Mouse (Mus musculus): Measurements from ENCODE around the gene Lypd5.
A peak's percentile ranks its signal among the peaks of the same experiment; 100 is the strongest.
"Not testable (repeated sequence)": the region's sequence is repeated elsewhere in the genome, so short reads cannot be mapped to it uniquely, and the experiment has no call there.

Lypd5 gene

DNA sequence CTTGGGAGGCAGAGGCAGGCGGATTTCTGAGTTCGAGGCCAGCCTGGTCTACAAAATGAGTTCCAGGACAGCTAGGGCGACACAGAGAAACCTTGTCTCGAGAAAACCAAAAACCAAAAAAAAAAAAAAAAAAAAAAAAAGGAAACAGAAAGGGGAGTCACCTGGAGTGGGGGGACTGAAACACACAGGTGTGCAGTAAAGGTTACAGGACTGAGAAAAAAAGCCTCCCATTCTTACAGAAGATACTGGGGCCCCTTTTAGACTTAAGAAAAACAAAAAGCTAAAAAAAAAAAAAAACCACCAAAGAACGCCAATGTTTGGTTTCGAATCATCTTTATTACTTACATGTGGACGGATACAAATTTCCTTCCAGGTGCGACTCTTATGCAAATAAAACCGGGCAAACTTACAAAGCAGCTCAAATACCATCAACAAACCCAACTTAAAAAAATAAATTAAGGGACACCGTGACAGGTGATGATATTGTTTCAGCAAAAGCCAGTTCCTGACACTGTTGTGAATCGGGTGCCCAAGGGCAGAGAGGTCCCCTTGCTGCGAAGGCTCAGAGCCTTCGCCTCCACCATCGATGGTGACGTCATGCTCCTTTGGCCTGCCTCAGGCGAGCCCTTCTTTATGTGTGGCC is 33.9 kb downstream of the Lypd5 start:
- DNase-seq (ENCODE audit: low spot score in 2 of 2): no peak

DNA sequence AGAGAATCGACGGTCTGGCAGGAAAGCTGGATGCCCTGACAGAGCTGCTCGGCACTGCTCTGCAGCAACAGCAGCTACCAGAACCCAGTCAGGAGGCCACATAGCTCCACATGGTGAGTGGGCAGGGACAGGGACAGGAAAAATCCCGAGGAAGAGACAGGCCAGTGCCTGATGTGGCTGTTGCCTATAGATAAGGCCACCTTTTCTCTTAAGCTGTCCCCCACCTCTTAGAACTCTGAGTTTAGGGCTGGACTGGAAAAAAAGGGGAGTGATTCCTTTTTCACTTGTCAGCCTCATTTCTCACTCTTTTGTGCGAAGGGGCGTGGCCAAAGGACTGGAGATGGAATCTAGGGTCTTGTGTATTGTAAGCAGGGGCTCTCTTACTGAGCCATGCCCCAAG is 35.1 kb downstream of the Lypd5 start:
- DNase-seq (ENCODE audit: low spot score in 2 of 2): no peak

DNA sequence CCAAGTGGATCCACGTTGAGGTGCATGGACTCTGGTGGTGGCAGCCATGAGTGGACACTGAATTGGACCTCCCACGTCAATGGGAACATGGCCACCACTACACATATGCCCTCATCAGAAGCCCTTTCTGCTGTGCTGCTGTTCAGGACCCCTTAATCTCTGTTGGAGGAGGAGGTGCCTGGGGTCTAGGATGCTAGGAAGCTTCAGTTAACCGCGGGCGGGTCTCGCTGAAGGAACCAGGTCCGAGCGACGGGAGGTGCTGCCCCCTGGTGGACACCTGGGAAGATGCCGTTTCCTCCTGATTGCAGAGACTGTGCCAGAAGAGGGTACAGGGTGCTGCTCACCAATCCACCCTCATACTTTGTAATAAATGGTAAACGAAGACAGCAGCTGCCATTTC is 35.8 kb downstream of the Lypd5 start:
- peak in 1 of 2 experiments; percentile 68 for DNase-seq (ENCODE audit: low spot score in 2 of 2)

DNA sequence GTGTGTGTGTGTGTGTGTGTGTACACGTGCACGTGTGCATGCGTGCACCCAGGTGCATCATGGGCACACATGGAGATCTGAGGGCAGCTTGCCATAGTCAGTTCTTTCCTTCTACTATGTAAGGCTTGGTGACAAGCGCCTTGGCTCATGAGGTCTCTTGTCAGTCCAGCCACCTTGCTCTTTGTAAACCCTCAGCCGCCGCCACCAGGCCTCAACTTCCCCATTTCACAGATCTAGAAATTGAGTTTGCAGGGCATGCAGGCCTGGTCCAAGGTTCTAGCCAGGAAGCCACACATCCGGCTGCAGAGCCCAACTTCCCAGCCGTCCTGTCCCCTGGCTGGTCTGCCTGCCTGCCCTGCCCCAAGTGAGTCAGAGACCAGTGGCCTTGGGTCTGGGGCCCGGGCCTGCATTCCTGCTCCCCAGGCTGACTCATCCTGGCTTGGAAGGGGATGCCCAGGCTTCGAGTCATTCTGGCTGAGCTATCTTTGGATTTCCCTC is 38.1 kb downstream of the Lypd5 start:
- no peak for DNase-seq (ENCODE audit: low spot score in 2 of 2)

DNA sequence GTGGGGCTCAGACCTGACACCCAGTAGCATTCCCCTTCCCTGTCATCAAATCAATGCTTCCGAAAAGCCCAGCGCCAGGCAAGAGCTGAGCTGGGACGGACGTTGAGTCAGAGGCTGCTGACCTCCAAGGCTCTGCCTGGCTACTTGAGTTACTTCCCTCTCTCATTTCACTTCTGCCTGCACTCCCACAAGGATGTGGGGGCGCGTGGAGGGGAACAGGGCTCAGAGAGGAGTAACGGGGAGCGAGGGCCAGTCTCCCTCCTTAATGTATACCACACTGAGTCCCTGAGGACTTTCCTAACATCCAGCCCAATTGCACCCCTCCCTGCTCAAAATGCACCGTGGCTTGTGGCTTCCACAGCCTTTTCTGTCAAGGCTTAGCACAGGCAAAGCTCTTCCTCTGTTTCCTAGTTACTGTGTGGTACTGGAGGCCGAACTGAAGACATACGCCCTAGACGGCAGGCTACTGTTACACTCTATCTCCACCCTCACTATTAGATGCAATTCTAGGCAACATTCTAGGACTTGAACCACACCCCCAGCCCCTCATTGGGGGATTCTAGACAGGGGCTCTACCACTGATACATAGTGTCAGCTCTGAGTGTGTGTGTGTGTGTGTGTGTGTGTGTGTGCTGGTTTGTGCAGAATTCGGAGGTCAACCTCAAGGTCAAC is 40.7 kb downstream of the Lypd5 start:
- DNase-seq (ENCODE audit: low spot score in 2 of 2): no peak

DNA sequence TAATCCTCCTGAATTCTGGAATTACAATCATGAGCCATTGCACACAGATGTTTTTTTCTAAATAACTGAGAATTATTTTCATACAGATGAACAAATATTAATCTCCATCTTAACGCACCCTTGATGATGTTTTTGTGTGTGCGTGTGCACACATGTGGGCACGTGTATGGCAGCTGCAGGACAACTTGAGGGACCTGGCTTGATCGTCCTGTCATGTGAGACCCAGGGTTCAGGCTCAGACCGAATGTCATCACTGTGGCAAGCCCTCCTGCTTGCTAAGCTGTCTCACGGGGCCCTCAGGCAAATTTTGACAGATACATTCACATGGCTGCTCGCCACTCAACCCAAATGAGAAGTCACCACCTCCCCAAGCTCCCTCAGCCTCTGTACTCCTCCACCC is 41.5 kb downstream of the Lypd5 start:
- DNase-seq (ENCODE audit: low spot score in 2 of 2): no peak

DNA sequence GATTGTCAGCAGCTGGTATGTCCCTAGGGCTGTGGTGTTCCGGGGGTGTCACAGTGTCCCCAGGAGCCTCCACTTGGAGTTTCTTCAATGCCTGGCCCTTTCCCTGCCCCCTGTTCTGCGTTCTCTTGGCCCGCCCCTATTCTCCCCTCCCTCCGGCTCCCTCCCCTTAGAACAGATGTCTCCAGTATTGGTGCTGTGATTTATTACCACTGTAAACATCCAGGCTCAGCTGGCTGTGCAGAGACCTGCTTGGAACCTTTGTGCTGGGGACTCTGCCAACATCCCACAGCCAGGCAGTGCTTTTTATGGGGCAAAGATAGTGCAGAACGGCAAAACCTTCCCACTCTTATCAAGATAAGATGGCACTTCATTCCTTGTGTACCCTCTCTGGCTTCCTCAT is 42.1 kb downstream of the Lypd5 start:
- no peak for DNase-seq (ENCODE audit: low spot score in 2 of 2)

DNA sequence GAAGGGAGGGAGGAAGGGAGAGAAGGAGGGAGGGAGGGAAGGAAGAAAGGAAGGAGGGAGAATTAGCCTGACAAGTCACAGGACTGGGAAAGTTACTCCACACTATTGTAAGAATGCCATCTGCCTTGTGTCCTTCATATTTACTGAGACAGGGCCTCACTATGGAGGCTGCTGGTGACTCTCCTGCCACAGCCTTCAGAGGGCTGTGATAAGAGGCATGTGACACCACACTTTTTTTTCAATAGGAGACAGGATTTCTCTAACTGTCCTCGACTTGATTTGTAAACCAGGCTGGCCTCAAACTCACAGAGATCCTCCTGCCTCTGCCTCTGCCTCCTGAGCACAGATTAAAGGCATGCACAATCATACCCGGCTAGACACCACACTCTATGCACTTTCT is 42.7 kb downstream of the Lypd5 start:
- DNase-seq (ENCODE audit: low spot score in 2 of 2): no peak

DNA sequence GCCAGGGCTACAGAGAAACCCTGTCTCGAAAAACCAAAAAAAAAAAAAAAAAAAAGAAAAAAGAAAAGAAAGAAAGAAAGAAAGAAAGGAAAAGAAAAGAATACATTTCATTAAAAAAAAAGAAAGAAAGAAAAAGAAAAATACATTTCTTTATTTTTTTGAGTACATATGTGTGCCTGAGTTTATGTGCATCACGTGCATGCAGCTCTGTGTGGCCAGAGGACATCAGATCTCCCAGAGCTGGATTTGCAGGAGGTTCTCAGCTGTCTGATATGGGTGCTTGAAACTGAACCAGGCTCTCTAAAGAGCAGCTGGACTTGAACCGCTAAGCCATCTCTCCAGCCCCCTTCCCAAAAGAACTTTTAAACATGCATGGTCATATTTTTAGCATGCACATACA is 45.1 kb downstream of the Lypd5 start:
- no peak for DNase-seq (ENCODE audit: low spot score in 2 of 2)

DNA sequence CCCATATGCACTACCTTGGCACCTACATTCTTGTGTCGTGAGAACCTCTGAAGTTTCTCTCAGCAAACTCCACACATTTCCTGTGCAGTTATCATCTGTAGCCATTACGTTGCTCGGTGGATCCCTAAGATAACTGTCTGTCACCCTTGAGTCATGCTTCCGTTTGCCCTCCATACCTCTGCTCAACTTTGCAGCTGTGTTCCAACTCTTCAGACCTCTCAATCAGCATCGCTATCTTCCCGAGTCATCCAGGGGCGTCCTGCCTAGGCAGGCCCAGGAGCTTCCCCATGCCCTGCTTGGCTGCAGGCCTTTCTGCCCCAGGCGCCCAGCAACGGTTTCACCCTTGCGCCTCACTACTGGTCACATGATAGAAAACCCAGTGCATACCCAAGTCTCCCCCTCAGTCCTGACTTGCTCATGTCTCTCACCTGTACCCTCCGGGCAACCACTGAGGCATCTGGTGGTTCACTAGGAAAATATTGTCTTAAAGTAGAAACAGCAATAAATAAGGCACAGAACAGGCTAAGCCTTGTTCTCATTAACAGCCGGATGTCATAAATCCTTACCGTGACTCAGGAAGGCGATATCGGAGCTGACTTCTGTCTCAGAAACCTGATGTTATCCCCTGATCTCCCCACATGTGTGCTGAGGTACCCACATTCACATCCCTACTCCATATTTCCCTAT is 45.6 kb downstream of the Lypd5 start:
- DNase-seq (ENCODE audit: low spot score in 2 of 2): no peak

DNA sequence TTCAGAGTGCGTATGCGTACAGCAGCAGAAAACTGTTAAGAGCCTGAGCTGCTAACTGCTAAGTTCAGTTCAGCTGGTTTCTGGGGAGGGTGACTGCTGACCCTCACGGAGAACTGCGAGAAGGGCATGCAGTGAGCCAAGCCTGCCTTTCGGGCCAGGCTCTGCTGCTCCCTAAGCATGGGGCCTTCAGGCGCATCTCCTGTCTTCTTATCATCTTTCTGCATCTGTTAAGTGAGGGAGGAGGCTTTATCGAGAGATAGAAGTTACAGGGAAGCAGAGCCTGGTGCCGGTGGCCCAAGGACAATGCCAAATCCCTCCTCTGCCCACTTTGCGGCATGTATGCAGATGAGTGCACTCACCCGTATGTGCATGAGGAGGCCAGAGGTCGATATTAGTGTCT is 47.8 kb downstream of the Lypd5 start:
- DNase-seq (ENCODE audit: low spot score in 2 of 2): no peak

DNA sequence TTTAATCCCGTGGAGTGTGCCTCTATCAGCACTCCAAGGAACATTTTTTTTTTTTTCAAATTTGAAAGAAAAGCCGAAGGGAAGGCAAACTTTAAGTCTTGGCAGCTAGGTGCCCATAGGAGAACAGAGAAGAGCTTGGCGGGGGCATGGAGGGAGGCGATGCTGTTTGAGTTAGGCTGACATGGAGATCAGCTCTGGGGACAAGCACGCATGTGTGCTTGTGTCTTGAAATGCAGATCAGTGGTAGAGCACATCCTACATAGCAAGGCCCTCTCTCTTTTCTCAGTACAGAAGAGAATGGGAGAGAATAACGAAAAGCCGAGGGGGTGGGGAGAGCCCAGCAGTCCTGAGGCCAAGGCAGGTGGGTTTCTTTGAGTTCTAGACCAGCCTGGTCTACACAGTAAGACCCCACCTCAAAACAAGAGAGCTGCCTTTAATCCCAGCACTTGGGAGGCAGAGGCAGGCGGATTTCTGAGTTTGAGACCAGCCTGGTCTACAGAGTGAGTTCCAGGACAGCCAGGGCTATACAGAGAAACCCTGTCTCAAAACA is 49.4 kb downstream of the Lypd5 start:
- DNase-seq (ENCODE audit: low spot score in 2 of 2): no peak

DNA sequence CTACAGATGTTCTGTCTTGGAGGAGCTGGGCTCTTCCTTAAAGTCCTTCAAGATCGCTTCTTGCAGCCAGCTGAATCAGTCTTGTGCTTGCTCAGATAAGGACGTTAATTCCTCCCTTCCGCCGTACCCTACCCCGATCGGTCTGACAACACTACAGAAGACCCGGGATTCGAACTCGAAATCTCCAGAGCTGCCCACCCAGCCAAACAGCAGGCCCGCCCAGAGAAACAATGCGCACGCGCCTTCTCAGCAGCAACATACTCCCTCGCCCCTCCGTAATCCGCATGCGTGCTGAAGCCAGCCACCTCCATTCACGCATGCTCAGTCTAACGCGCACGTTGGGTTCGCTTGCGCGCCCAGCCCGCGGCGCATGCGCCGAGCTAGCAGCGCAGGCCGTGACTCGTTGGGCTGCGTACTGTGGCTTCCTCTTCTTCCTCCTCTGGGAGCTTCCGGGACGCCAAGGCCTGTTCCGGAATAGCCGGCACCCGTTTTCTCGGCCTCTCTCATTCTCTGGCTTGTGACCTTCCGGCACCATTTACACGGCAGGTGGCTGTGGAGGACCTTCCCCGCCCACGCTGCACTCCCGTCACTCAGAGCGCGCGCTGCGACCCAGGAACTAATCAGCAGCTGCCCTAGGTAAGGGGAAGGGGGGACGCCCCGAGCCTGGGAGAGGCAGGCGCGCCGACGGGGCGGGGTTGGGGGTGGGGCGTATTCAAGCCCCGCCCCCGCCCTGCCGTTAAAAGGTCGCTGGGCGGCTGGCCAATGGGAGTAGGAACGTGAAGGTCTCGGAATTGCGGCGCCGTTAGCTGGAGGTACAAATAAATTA is 50.5 kb downstream of the Lypd5 start, which contains the start of gene Smg9:
TSS of gene Smg9 (plus strand) at position 364 of the 826 bp plus-strand sequence.
- peak; percentile 95 to 96 for DNase-seq (ENCODE audit: low spot score in 2 of 2)

DNA sequence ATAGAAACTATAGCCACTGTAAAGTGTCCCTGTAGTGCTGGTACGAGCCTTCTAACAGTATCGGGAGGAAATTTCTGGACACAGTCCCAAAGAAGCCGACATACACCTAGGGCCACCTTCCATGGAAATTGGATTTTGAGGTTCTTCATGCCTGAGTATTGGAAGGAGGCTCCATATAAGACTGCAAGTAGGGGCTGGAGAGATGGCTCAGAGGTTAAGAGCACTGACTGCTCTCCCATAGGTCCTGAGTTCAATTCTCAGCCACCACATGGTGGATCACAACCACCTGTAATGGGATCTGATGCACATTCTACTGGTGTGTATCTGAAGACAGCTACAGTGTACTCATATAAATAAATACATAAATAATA is 51.1 kb downstream of the Lypd5 start:
- DNase-seq (ENCODE audit: low spot score in 2 of 2): no peak

DNA sequence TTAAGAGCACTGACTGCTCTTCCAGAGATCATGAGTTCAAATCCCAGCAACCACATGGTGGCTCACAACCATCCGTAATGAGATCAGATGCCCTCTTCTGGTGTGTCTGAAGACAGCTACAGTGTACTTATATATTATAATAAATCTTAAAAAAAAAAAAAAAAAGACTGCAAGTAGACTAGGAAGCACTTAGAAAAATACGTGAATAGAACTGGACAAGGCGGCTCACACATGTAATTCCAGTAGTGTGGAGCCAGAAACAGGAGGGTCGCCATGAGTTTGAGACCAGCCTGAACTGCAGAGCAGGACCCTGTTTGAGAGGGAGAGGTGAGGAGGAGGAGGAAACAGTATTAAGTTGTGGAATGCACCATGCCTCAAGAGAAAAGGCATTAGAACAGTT is 51.5 kb downstream of the Lypd5 start:
- not testable (repeated sequence) for DNase-seq (ENCODE audit: low spot score in 2 of 2)

DNA sequence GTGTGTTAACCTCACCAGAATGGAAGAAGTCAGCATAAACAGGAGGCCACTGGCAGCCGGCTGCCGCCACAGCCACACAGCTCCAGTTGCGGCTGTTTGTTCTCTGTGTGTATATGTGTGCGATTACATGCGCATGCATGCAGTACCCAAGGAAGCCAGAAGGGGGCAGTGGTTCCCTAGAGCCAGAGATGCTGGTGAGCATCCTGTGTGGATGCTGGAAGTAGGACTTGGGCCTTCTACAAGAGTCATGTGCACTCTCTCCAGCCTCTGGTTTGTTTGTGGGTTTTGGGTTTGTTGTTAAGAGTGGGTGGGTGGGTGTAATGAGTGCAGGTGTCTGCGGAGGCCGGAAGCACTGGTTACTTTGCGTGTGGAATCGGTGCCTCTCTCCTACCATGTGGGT is 53.9 kb downstream of the Lypd5 start:
- no peak for DNase-seq (ENCODE audit: low spot score in 2 of 2)

All from frontal cortex, postnatal 10 days (tissue).